Mouse (Mus musculus): ENCODE results near the gene Pla2g15. TPM values are rescaled to one million over a fixed set of nuclear protein-coding genes. Genes with fewer than 3 reads are reported as not detected.
A peak's percentile ranks its signal among the peaks of the same experiment; 100 is the strongest.

The Pla2g15 gene
- polyA plus RNA-seq, 1 experiment: 2.6 TPM

DNA sequence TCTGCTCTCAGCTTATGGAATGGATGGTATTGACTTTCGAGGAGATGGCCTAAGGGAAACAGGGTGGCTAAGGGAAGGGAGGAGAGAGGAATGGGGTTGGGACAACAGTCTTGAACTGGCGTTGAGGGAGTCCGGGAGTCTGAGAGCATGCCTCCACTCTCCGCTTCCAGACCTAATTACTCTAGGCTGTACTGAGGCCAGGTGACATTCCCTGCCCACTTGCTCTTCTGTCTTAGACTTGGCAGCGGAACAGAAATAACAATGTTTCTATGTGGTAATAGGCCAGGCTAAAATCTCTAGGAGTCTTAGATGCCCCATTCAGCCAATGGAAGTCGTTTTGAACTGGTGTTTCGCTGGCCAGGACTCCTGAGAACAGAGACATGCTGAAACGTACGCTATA lies 842 bp downstream of the Pla2g15 start:
- Histone ChIP-seq H3K4me3 (ENCODE audit: low read depth, low read length) (peak overlapping the region; percentile 69; the same call in 1 of the 2 replicates), H3K36me3 (ENCODE audit: control insufficient read depth, insufficient read depth, low read length) (no peaks in the 10 kb centered on the region), H3K27me3 (ENCODE audit: control insufficient read depth, insufficient read depth, low read length) (no peaks in the 10 kb centered on the region), H3K27ac (ENCODE audit: insufficient read depth, low read depth, low read length) (no peak overlapping the region), H3K4me1 (ENCODE audit: control insufficient read depth, insufficient read depth, insufficient read length, low read length) (no peaks in the 10 kb centered on the region; the same call in 1 of the 2 replicates)
- TF ChIP-seq CTCF (IDR thresholded peaks at IDR 0.05; ENCODE audit: extremely low read depth, insufficient read length, insufficient replicate concordance, low read depth, low read length) (no peak), POLR2A (IDR thresholded peaks at IDR 0.05; ENCODE audit: low read depth, low read length) (no peak)
- 69% methylated on average over 9 of the region's 9 CpGs for WGBS

DNA sequence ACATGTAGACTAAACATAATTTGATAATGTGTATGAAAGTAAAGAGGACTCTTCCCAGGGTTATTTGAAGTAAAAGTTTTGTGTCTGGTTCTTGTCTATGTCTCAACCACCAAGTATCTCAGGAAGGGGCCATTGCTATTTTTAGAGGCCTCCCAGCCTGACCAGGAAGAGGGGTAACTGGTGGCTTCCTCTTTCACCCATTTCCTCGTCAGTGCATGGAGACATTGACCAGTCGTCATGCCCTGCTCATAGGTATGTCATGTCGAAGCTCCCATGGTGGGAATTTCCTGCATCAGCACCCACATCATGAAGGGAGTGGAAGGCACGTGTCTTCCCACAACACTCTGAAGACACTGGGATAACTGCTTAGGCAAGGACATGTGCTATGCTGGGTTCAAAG lies 2.7 kb downstream of the Pla2g15 start:
- no peaks in the 10 kb centered on the region; the same call in 1 of the 2 replicates for H3K4me1 ChIP-seq (ENCODE audit: control insufficient read depth, insufficient read depth, insufficient read length, low read length)
- TF ChIP-seq POLR2A (IDR thresholded peaks at IDR 0.05; ENCODE audit: low read depth, low read length) (no peak), CTCF (IDR thresholded peaks at IDR 0.05; ENCODE audit: extremely low read depth, insufficient read length, insufficient replicate concordance, low read depth, low read length) (no peak)
- no peaks in the 10 kb centered on the region for H3K36me3 ChIP-seq (ENCODE audit: control insufficient read depth, insufficient read depth, low read length)
- H3K4me3 ChIP-seq (ENCODE audit: low read depth, low read length): no peak overlapping the region
- no peak overlapping the region for H3K27ac ChIP-seq (ENCODE audit: insufficient read depth, low read depth, low read length)
- WGBS: 57% methylated on average over 4 of the region's 4 CpGs
- H3K27me3 ChIP-seq (ENCODE audit: control insufficient read depth, insufficient read depth, low read length): no peaks in the 10 kb centered on the region

DNA sequence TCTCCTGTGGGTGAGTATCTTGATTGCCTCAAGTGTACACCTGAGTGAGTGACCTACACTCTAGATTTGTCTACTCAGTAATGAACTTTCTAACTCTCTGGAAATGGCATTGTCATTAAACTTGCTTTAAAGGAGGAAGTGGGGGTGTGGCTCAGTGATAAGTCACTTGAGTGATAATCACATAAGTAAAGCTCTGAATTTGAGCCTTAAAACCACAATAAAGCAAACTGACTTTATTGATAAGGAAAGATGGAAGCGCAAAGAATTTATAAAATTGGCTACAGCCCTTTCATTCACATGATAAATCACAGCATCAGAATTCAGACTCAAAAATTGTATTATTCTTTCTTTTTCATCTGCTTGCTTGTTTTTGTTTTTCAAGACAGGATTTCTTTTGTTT lies 7.2 kb downstream of the Pla2g15 start:
- H3K4me3 ChIP-seq (ENCODE audit: low read depth, low read length): no peak overlapping the region
- 53% methylated on average over 1 of the region's 1 CpGs for WGBS
- no peaks in the 10 kb centered on the region; the same call in 1 of the 2 replicates for H3K36me3 ChIP-seq (ENCODE audit: control insufficient read depth, insufficient read depth, low read length)
- TF ChIP-seq POLR2A (IDR thresholded peaks at IDR 0.05; ENCODE audit: low read depth, low read length) (no peak), CTCF (IDR thresholded peaks at IDR 0.05; ENCODE audit: extremely low read depth, insufficient read length, insufficient replicate concordance, low read depth, low read length) (no peak)
- H3K27ac ChIP-seq (ENCODE audit: insufficient read depth, low read depth, low read length): no peak overlapping the region
- no peaks in the 10 kb centered on the region for H3K27me3 ChIP-seq (ENCODE audit: control insufficient read depth, insufficient read depth, low read length)
- H3K4me1 ChIP-seq (ENCODE audit: control insufficient read depth, insufficient read depth, insufficient read length, low read length): no peaks in the 10 kb centered on the region

DNA sequence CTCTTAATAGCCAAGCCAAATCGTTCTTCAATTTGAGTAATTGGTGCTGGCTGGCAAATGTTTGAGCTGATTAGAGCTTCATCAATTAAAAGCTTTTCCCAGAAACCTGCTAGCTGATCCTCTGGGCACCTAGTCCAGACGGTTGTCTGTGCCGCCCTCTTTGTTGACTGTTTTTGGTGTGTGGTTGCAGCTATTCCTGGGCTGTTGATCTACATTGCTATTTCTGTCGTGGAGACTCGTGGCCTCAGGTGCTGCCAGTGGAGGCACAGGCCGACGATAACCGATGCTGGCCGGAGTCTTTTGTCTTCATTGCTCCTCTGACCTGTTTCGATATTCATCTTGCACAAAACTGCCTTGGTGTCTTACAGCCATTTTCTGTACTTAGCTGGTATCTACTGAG lies 8.2 kb downstream of the Pla2g15 start:
- H3K36me3 ChIP-seq (ENCODE audit: control insufficient read depth, insufficient read depth, low read length): peaks cover 3% of the 10 kb centered on the region; the same call in 1 of the 2 replicates
- H3K4me1 ChIP-seq (ENCODE audit: control insufficient read depth, insufficient read depth, insufficient read length, low read length): no peaks in the 10 kb centered on the region
- WGBS: 92% methylated on average over 10 of the region's 10 CpGs
- H3K27ac ChIP-seq (ENCODE audit: insufficient read depth, low read depth, low read length): no peak overlapping the region
- H3K27me3 ChIP-seq (ENCODE audit: control insufficient read depth, insufficient read depth, low read length): no peaks in the 10 kb centered on the region
- TF ChIP-seq CTCF (IDR thresholded peaks at IDR 0.05; ENCODE audit: extremely low read depth, insufficient read length, insufficient replicate concordance, low read depth, low read length) (no peak), POLR2A (IDR thresholded peaks at IDR 0.05; ENCODE audit: low read depth, low read length) (no peak)
- H3K4me3 ChIP-seq (ENCODE audit: low read depth, low read length): no peak overlapping the region

DNA sequence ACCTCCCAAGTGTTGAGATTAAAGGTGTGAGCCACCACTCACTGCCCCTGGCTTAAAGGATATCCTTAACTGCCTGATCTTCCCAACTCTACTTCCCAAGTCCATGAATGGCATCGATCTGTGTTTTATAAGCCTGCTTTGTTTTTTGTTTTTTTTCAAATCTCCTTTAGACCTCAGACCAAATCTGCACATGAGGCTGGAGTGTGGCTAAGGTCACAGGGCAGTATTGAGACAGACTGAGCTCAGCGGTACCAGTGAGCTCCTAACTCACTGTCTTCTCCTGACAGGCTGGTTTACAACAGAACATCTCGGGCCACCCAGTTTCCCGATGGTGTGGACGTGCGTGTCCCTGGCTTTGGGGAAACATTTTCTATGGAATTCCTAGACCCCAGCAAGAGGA lies 9.7 kb downstream of the Pla2g15 start:
- Histone ChIP-seq H3K27ac (ENCODE audit: insufficient read depth, low read depth, low read length) (no peak overlapping the region), H3K27me3 (ENCODE audit: control insufficient read depth, insufficient read depth, low read length) (no peaks in the 10 kb centered on the region), H3K36me3 (ENCODE audit: control insufficient read depth, insufficient read depth, low read length) (peaks cover 3% of the 10 kb centered on the region; the same call in 1 of the 2 replicates), H3K4me3 (ENCODE audit: low read depth, low read length) (no peak overlapping the region), H3K4me1 (ENCODE audit: control insufficient read depth, insufficient read depth, insufficient read length, low read length) (no peaks in the 10 kb centered on the region)
- no peak for TF ChIP-seq POLR2A (IDR thresholded peaks at IDR 0.05; ENCODE audit: low read depth, low read length)
- TF ChIP-seq CTCF (IDR thresholded peaks at IDR 0.05; ENCODE audit: extremely low read depth, insufficient read length, insufficient replicate concordance, low read depth, low read length): no peak
- WGBS: 90% methylated on average over 6 of the region's 6 CpGs

DNA sequence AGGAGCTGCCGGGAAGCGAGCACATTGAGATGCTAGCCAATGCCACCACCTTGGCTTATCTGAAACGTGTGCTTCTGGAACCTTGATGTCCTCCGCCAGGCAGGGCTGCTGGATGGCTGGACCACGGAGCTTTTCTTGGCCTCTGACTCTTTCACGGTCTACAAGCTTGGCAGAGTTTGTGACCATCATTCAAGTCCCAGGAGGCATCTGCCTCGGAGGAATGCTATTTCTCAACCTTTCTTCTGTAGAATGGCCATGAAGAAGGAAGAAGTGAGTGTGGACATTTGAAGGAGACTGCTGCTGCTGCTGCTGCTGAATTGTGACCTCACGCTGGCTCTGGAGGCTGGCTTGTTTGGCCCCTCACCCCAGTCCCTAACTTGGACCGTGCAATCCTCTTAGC lies 13.1 kb downstream of the Pla2g15 start:
- WGBS: 86% methylated on average over 9 of the region's 9 CpGs

DNA sequence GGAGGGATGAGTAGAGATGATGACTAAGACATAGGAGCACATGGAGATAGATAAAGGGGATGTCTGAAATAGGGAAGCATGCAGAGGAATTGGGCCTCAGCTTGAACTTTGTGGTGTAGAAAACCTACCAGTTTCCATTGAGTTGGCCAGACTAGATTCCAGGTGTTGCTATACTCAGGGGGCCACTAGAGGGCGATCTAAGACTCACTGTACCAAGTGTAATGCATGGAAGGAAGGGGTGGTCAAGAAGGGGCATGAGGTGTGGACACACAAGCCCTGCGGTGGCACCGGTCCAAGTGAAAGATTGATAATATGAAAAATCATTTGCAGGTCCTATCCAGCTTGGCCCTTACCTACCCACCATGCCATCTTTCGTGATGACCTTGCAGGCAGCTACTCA lies 15.3 kb downstream of the Pla2g15 start:
- no peaks in the 10 kb centered on the region for H3K4me1 ChIP-seq (ENCODE audit: control insufficient read depth, insufficient read depth, insufficient read length, low read length)
- TF ChIP-seq CTCF (IDR thresholded peaks at IDR 0.05; ENCODE audit: extremely low read depth, insufficient read length, insufficient replicate concordance, low read depth, low read length): peak; percentile 76; the same call in 1 of the 2 replicates
- no peak for TF ChIP-seq POLR2A (IDR thresholded peaks at IDR 0.05; ENCODE audit: low read depth, low read length)
- 33% methylated on average over 4 of the region's 4 CpGs for WGBS
- H3K27ac ChIP-seq (ENCODE audit: insufficient read depth, low read depth, low read length): no peak overlapping the region
- H3K27me3 ChIP-seq (ENCODE audit: control insufficient read depth, insufficient read depth, low read length): 0 out of 2 replicates have a peak, but pooled peaks cover 3% of the 10 kb centered on the region
- peaks cover 3% of the 10 kb centered on the region; the same call in 1 of the 2 replicates for H3K36me3 ChIP-seq (ENCODE audit: control insufficient read depth, insufficient read depth, low read length)
- no peak overlapping the region for H3K4me3 ChIP-seq (ENCODE audit: low read depth, low read length)

More for the DNA sequence above, 13.1 kb downstream of the Pla2g15 start:
- Histone ChIP-seq H3K4me3 (ENCODE audit: low read depth, low read length) (no peak overlapping the region), H3K27ac (ENCODE audit: insufficient read depth, low read depth, low read length) (no peak overlapping the region), H3K27me3 (ENCODE audit: control insufficient read depth, insufficient read depth, low read length) (no peaks in the 10 kb centered on the region), H3K36me3 (ENCODE audit: control insufficient read depth, insufficient read depth, low read length) (peaks cover 3% of the 10 kb centered on the region; the same call in 1 of the 2 replicates), H3K4me1 (ENCODE audit: control insufficient read depth, insufficient read depth, insufficient read length, low read length) (no peaks in the 10 kb centered on the region)
- no peak for TF ChIP-seq POLR2A (IDR thresholded peaks at IDR 0.05; ENCODE audit: low read depth, low read length)
- no peak for TF ChIP-seq CTCF (IDR thresholded peaks at IDR 0.05; ENCODE audit: extremely low read depth, insufficient read length, insufficient replicate concordance, low read depth, low read length)
